Mouse (Mus musculus) liver, embryonic 12.5 days (tissue): Measurements from ENCODE around the gene Tshz2. TPM values are rescaled to one million over a fixed set of nuclear protein-coding genes. Genes with fewer than 3 reads are reported as not detected.
"Not testable (repeated sequence)": the region's sequence is repeated elsewhere in the genome, so short reads cannot be mapped to it uniquely, and the experiment has no call there.

Experiments used
- ATAC-seq: fragments of 200-750 bp; cut with Nextera tagmentation; 2 replicates; pipeline ENCODE4 v1.8.0; 2017; ENCODE audit warnings: moderate number of reproducible peaks, mild to moderate bottlenecking, moderate library complexity
- H3K27ac ChIP-seq: fragments of 300-500 bp; sonication (generic); 2 replicates; pipeline ENCODE4 v1.5.1; 2016; ENCODE audit warnings: mild to moderate bottlenecking
- H3K27me3 ChIP-seq: fragments of 300-500 bp; sonication (generic); replicated peaks from 2 replicates; pipeline ENCODE4 v1.6.1; 2016; ENCODE audit warnings: mild to moderate bottlenecking, moderate library complexity
- H3K36me3 ChIP-seq: fragments of 300-500 bp; sonication (generic); 2 replicates; pipeline ENCODE4 v1.6.1; 2016; ENCODE audit warnings: mild to moderate bottlenecking, moderate library complexity
- H3K4me1 ChIP-seq: fragments of 300-500 bp; sonication (generic); 2 replicates; pipeline ENCODE4 v1.6.1; 2016
- H3K4me2 ChIP-seq: fragments of 300-500 bp; sonication (generic); 2 replicates; pipeline ENCODE4 v1.6.1; 2016; ENCODE audit warnings: mild to moderate bottlenecking, moderate library complexity
- H3K4me3 ChIP-seq: fragments of 300-500 bp; sonication (generic); 2 replicates; pipeline ENCODE4 v1.5.1; 2016; ENCODE audit warnings: mild to moderate bottlenecking, moderate library complexity
- H3K9ac ChIP-seq: fragments of 300-500 bp; sonication (generic); 2 replicates; pipeline ENCODE4 v1.6.1; 2016; ENCODE audit warnings: mild to moderate bottlenecking, moderate library complexity
- H3K9me3 ChIP-seq: fragments of 300-500 bp; sonication (generic); replicated peaks from 2 replicates; pipeline ENCODE4 v1.6.1; 2016; ENCODE audit warnings: mild to moderate bottlenecking, moderate library complexity
- WGBS: fragments of 180-500 bp; shearing (Covaris S2); methylation state at CpG from one replicate; pipeline ENCODE4 v1.1.7; 2016; ENCODE audit not compliant: insufficient replicate concordance; 5-methylcytosine and 5-hydroxymethylcytosine counted together
- polyA plus RNA-seq: library from polyadenylated mRNA; unstranded; fragments of >200 nt; fragmentation: Nextera tagmentation; extraction: Ambion mirVana; gene quantifications from 2 replicates; pipeline ENCODE4 v1.2.1, GENCODE M21; 2016

Gene Tshz2
- 2.9 and 3.5 TPM in 2 replicates for polyA plus RNA-seq

DNA sequence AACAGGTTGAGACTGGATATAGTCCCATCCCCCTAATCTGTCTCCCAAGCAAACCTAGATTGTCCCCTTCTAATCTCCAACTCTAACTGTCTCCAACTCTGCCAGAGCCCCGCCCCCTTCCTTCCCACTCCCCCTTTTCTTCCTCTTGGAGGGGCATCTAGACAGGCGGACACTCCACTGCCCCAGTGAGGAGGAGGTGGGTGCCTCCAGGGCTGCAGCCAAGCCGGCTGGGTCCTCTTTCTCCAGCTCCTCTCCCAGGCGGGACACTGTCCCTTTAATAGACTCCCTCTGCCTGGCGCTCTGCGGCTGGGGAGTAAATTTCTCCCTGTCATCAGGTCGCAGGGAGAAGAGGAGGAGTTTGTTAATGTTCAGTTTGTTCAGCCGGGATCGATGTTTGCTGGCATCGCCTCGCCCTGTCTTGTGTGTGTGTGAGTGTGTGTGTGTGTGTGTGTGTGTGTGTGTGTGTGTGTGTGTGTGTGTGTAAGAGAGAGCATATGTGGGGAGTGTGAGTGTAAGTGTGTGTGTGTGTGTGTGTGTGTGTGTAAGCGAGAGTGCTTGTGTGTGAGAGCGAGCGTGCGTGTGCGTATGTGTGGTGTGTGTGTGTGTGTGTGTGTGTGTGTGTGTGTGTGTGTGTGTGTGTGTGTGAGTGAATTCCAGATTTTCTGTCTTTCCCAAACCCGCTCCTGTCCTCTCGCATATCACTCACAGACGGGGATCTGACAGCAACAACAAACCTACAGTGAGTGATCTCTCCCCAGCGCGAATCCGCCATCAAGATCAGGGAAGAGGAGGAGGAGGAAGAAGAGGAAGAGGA, at the start of gene Tshz2:
Tshz2 (plus strand) TSS at position 676 of the 814 bp plus-strand sequence.
- H3K9me3 ChIP-seq: no peaks in the 10 kb centered on the region
- H3K27me3 ChIP-seq: peaks cover 27% of the 10 kb centered on the region
- H3K4me3 ChIP-seq: peak within 1 kb of the TSS; percentile 53
- H3K27ac ChIP-seq: peak within 1 kb of the TSS; percentile 65
- WGBS: 1% methylated on average over 22 of the region's 22 CpGs
- peak within 1 kb of the TSS; percentile 58 for H3K4me2 ChIP-seq
- peak within 1 kb of the TSS; percentile 63 for H3K9ac ChIP-seq
- H3K36me3 ChIP-seq: no peaks in the 10 kb centered on the region
- H3K4me1 ChIP-seq: no peaks in the 10 kb centered on the region
- peak; percentile 70 for ATAC-seq

- Histone ChIP-seq H3K4me1 (no peaks in the 10 kb centered on the region), H3K27ac (no peak overlapping the region), H3K36me3 (no peaks in the 10 kb centered on the region), H3K4me2 (no peak overlapping the region), H3K27me3 (no peaks in the 10 kb centered on the region), H3K9me3 (no peaks in the 10 kb centered on the region), H3K9ac (no peak overlapping the region), H3K4me3 (no peak overlapping the region)
- WGBS: 67% methylated on average over 3 of the region's 3 CpGs
- ATAC-seq: no peak
Observed at GRCm38 (mm10) chr2:169583476-169583875, 49.3 kb upstream of the Tshz2 start.

DNA sequence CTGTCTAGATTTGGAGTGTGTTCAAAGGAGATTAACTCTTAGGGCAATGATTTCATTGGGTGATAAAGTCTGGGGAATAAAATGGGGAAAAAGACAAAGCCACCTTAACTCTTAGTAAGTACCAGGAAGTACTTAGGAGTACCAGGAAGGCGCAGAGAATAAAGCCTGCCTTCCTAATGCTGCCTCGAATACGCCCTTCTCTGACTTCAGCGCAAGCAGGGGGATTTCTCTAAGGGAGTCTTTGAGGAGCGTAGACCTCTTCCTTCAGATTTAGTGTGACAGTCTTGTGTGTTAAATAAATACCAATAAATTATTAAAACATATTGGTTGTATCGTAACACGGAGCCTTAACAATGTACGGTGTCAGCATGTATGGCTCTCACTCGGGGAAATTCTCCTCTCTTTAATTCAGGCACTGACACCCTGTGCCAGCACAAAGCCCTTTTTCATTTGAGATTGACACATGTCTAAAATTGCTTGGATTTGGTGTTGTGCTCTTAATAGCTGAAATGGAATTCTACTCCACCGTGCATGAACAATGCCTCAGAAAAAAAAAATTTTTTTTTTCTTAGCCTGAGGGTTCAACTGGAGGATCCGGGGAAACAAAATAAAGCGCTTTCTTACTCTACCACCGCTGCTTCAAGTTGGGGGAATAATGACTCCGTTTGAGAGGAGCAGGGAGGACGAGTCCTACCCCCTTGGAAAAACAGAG, 47.9 kb upstream of the Tshz2 start:
- H3K9ac ChIP-seq: no peak overlapping the region
- no peak overlapping the region for H3K27ac ChIP-seq
- H3K4me3 ChIP-seq: no peak overlapping the region
- H3K9me3 ChIP-seq: no peaks in the 10 kb centered on the region
- ATAC-seq: no peak
- WGBS: 75% methylated on average over 15 of the region's 15 CpGs
- no peaks in the 10 kb centered on the region for H3K4me1 ChIP-seq
- H3K27me3 ChIP-seq: no peaks in the 10 kb centered on the region
- no peaks in the 10 kb centered on the region for H3K36me3 ChIP-seq
- no peak overlapping the region for H3K4me2 ChIP-seq

- H3K9me3 ChIP-seq: no peaks in the 10 kb centered on the region
- H3K27me3 ChIP-seq: no peaks in the 10 kb centered on the region
- no peak overlapping the region for H3K9ac ChIP-seq
- no peak overlapping the region for H3K27ac ChIP-seq
- H3K4me2 ChIP-seq: no peak overlapping the region
- H3K36me3 ChIP-seq: no peaks in the 10 kb centered on the region
- no peaks in the 10 kb centered on the region for H3K4me1 ChIP-seq
- H3K4me3 ChIP-seq: no peak overlapping the region
- no peak for ATAC-seq
- WGBS: 62% methylated on average over 12 of the region's 12 CpGs
Observed at GRCm38 (mm10) chr2:169585631-169586285, 47.1 kb upstream of the Tshz2 start.

DNA sequence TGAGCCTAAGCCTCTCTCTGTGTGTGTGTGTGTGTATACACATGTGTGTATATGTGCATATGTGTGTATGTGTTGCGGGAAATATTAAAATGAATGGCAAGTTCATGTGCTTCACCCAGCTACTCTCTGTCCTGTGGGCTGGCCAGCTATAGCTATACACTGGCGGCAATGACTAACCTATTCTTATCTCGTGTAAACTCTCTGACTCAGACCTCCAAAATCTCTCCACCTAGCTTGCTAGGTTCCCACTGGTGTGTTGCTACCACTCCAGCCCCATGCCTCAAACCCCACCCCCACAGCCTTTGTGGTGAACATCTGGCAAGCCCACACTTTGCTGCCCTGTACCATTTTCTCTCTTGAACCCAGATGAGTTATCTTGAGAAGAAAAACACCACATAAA, 46.1 kb upstream of the Tshz2 start:
- no peak for ATAC-seq
- no peaks in the 10 kb centered on the region for H3K9me3 ChIP-seq
- H3K4me2 ChIP-seq: no peak overlapping the region
- no peak overlapping the region for H3K27ac ChIP-seq
- 63% methylated on average over 3 of the region's 3 CpGs for WGBS
- no peaks in the 10 kb centered on the region for H3K4me1 ChIP-seq
- no peaks in the 10 kb centered on the region for H3K36me3 ChIP-seq
- no peak overlapping the region for H3K9ac ChIP-seq
- no peaks in the 10 kb centered on the region for H3K27me3 ChIP-seq
- no peak overlapping the region for H3K4me3 ChIP-seq

GRCm38 (mm10) chr2:169587645-169588044, 45.2 kb upstream of the Tshz2 start, which contains the start of gene Gm11011:
Gene Gm11011, minus strand, starts transcription at chr2:169587745.
- not testable (repeated sequence) for H3K4me2 ChIP-seq, H3K27ac ChIP-seq, H3K4me1 ChIP-seq, H3K9ac ChIP-seq, H3K27me3 ChIP-seq, H3K36me3 ChIP-seq, H3K9me3 ChIP-seq, H3K4me3 ChIP-seq, ATAC-seq

GRCm38 (mm10) chr2:169589697-169590096, 43.1 kb upstream of the Tshz2 start:
- no peak overlapping the region for H3K27ac ChIP-seq

DNA sequence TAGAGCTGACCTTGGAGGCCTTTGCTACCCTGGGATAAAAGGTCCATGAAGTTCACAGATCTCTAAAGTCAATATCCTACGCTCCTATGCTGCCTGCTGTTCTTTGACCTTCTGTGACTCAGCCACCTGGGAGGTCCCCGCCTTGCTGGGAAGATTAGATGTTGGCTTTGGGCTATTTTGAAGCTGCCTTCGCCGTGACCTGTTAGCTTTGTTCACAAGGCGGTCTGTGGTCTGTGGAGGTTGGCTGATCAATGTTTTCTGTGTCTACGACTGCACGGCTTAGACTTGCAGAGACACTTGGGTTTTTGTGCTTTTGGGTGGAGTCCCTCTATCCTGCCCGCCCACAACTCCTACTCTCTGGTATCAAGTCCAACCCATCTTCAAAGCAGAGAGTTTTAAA, 42.4 kb upstream of the Tshz2 start:
- Histone ChIP-seq H3K9ac (no peak overlapping the region), H3K4me3 (no peak overlapping the region), H3K9me3 (no peaks in the 10 kb centered on the region), H3K4me2 (no peak overlapping the region), H3K36me3 (no peaks in the 10 kb centered on the region), H3K27me3 (no peaks in the 10 kb centered on the region), H3K4me1 (no peaks in the 10 kb centered on the region), H3K27ac (no peak overlapping the region)
- no peak for ATAC-seq
- 61% methylated on average over 8 of the region's 8 CpGs for WGBS

More at GRCm38 (mm10) chr2:169589697-169590096, 43.1 kb upstream of the Tshz2 start:
- Histone ChIP-seq H3K4me3 (no peak overlapping the region), H3K27me3 (no peaks in the 10 kb centered on the region), H3K9me3 (no peaks in the 10 kb centered on the region), H3K4me2 (no peak overlapping the region), H3K36me3 (no peaks in the 10 kb centered on the region), H3K9ac (no peak overlapping the region), H3K4me1 (no peaks in the 10 kb centered on the region)
- 74% methylated on average over 10 of the region's 10 CpGs for WGBS
- ATAC-seq: no peak

DNA sequence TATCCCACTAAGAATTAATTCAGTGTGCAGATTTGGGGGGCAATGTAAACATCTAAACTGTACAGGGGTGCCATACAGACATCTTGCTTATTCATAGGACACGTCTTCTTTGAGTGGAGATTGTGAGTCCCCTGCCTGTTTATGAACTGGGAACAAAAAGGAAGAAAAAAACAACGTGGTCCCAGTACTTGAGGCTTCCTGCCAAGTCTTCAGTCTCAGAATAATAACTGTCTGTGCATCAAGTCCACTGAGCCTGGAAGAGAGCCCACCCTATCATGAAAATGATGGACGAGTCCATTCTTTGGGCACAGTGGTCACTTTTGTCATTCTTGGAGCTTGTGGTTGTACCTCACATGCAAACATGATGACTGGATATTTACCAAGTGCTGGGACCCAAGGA, 39.1 kb upstream of the Tshz2 start:
- Histone ChIP-seq H3K36me3 (no peaks in the 10 kb centered on the region), H3K9me3 (no peaks in the 10 kb centered on the region), H3K4me1 (no peaks in the 10 kb centered on the region), H3K4me3 (no peak overlapping the region), H3K9ac (no peak overlapping the region), H3K4me2 (no peak overlapping the region), H3K27ac (no peak overlapping the region), H3K27me3 (no peaks in the 10 kb centered on the region)
- WGBS: 50% methylated on average over 3 of the region's 3 CpGs
- no peak for ATAC-seq

DNA sequence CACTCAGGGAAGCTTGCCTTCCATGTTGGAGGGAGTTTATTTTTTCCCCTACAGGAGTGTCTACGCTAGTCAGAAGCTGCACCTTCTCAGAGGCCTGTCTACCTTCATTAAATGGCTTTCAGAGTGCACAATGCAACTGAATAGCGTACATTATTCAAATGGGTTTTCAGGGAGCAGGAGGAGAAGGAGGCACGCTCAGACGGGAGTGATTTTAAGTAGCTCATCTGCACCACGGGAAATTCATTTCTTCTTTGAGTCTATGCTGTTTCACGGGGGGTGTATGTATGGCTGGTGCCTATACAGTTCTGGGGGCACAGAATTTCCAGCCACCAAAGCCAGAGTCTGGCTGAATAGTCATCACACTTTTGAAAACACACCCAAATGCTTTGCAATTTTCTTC, 35.5 kb upstream of the Tshz2 start:
- ATAC-seq: no peak
- Histone ChIP-seq H3K27ac (no peak overlapping the region), H3K9me3 (no peaks in the 10 kb centered on the region), H3K9ac (no peak overlapping the region), H3K4me2 (no peak overlapping the region), H3K4me1 (no peaks in the 10 kb centered on the region), H3K27me3 (no peaks in the 10 kb centered on the region), H3K4me3 (no peak overlapping the region), H3K36me3 (no peaks in the 10 kb centered on the region)
- 69% methylated on average over 6 of the region's 6 CpGs for WGBS

GRCm38 (mm10) chr2:169597971-169598370, 34.8 kb upstream of the Tshz2 start:
- no peaks in the 10 kb centered on the region for H3K27me3 ChIP-seq
- no peak overlapping the region for H3K4me3 ChIP-seq
- H3K9me3 ChIP-seq: no peaks in the 10 kb centered on the region
- no peak overlapping the region for H3K27ac ChIP-seq
- no peaks in the 10 kb centered on the region for H3K4me1 ChIP-seq
- no peak overlapping the region for H3K4me2 ChIP-seq
- no peak overlapping the region for H3K9ac ChIP-seq
- WGBS: 76% methylated on average over 8 of the region's 8 CpGs
- ATAC-seq: no peak
- H3K36me3 ChIP-seq: no peaks in the 10 kb centered on the region

- Histone ChIP-seq H3K27me3 (no peaks in the 10 kb centered on the region), H3K4me2 (no peak overlapping the region), H3K4me3 (no peak overlapping the region), H3K9me3 (no peaks in the 10 kb centered on the region), H3K9ac (no peak overlapping the region), H3K4me1 (no peaks in the 10 kb centered on the region), H3K36me3 (no peaks in the 10 kb centered on the region), H3K27ac (no peak overlapping the region)
- ATAC-seq: no peak
- 62% methylated on average over 4 of the region's 4 CpGs for WGBS
Observed at GRCm38 (mm10) chr2:169599591-169599990, 33.2 kb upstream of the Tshz2 start.
